Mouse (Mus musculus) left cerebral cortex, adult 18-20 months (tissue): ENCODE results near the gene Acbd4. TPM values are rescaled to one million over a fixed set of nuclear protein-coding genes. Genes with fewer than 3 reads are reported as not detected.

Experiments
- DNase-seq, 2 experiments: peaks; one replicate each; pipeline ENCODE4 v3.0.0; 2021 to 2022; ENCODE audit warnings: low spot score in 2 of 2, mixed read lengths in 1 of 2
- total RNA-seq, 2 experiments: library from RNA; stranded (reverse); gene quantifications; 2 replicates each; pipeline ENCODE4 v1.2.3; 2021

Gene Acbd4
- total RNA-seq, 2 experiments from 2014 or later, result 85.2 to 90.4 TPM

GRCm38 (mm10) chr11:103080323-103081091 lies 21.0 kb upstream of the Acbd4 start:
- peak in 1 of 2 experiments; percentile 47 for DNase-seq

- DNase-seq, result no peak
Observed at GRCm38 (mm10) chr11:103081631-103082030, 19.9 kb upstream of the Acbd4 start.

GRCm38 (mm10) chr11:103093306-103093705 lies 8.2 kb upstream of the Acbd4 start:
- no peak for DNase-seq

GRCm38 (mm10) chr11:103093862-103094833 lies 7.3 kb upstream of the Acbd4 start:
- no peak for DNase-seq

GRCm38 (mm10) chr11:103095107-103095670 lies 6.3 kb upstream of the Acbd4 start:
- DNase-seq, result no peak

- DNase-seq, result no peak
Observed at GRCm38 (mm10) chr11:103095801-103096200, 5.7 kb upstream of the Acbd4 start.

GRCm38 (mm10) chr11:103096979-103097894 lies 4.2 kb upstream of the Acbd4 start:
- DNase-seq, result no peak

- DNase-seq, result no peak
Observed at GRCm38 (mm10) chr11:103098531-103099190, 2.8 kb upstream of the Acbd4 start.

GRCm38 (mm10) chr11:103099352-103099940 lies 2.0 kb upstream of the Acbd4 start:
- DNase-seq, result no peak

- DNase-seq, result no peak
Observed at GRCm38 (mm10) chr11:103100361-103100760, 1.1 kb upstream of the Acbd4 start.

GRCm38 (mm10) chr11:103101866-103102501 lies 502 bp downstream of the Acbd4 start:
- DNase-seq, result peak; percentile 68 to 77

- peak; percentile 97 for DNase-seq
Observed at GRCm38 (mm10) chr11:103102725-103103349, 1.4 kb downstream of the Acbd4 start.

GRCm38 (mm10) chr11:103103621-103104020 lies 2.1 kb downstream of the Acbd4 start:
- no peak for DNase-seq

- no peak for DNase-seq
Observed at GRCm38 (mm10) chr11:103104469-103104868, 3.0 kb downstream of the Acbd4 start.

- no peak for DNase-seq
Observed at GRCm38 (mm10) chr11:103105180-103105725, 3.8 kb downstream of the Acbd4 start.

- DNase-seq, result no peak
Observed at GRCm38 (mm10) chr11:103105810-103106209, 4.3 kb downstream of the Acbd4 start.

GRCm38 (mm10) chr11:103106386-103106785 lies 4.9 kb downstream of the Acbd4 start:
- DNase-seq, result no peak

- DNase-seq, result no peak
Observed at GRCm38 (mm10) chr11:103111301-103111700, 9.8 kb downstream of the Acbd4 start.
